Mouse (Mus musculus) splenic B cell, adult 2 months (primary cell): ENCODE measurements around the gene Pbx2.

Experiments used
- DNase-seq: peaks from one replicate; pipeline ENCODE4 v3.0.0-alpha.2; 2011; ENCODE audit warnings: low read depth, low spot score
- H3K27me3 ChIP-seq: 2 replicates; pipeline ENCODE4 v1.6.1; 2012; ENCODE audit warnings: mild to moderate bottlenecking, low read length, moderate library complexity, mixed read lengths; ENCODE audit not compliant: control insufficient read depth, poor library complexity, insufficient read depth, severe bottlenecking
- H3K36me3 ChIP-seq: 2 replicates; pipeline ENCODE4 v1.6.1; 2012; ENCODE audit warnings: mild to moderate bottlenecking, low read length, moderate library complexity, mixed read lengths; ENCODE audit not compliant: control insufficient read depth, poor library complexity, insufficient read depth, severe bottlenecking

The Pbx2 gene

DNA sequence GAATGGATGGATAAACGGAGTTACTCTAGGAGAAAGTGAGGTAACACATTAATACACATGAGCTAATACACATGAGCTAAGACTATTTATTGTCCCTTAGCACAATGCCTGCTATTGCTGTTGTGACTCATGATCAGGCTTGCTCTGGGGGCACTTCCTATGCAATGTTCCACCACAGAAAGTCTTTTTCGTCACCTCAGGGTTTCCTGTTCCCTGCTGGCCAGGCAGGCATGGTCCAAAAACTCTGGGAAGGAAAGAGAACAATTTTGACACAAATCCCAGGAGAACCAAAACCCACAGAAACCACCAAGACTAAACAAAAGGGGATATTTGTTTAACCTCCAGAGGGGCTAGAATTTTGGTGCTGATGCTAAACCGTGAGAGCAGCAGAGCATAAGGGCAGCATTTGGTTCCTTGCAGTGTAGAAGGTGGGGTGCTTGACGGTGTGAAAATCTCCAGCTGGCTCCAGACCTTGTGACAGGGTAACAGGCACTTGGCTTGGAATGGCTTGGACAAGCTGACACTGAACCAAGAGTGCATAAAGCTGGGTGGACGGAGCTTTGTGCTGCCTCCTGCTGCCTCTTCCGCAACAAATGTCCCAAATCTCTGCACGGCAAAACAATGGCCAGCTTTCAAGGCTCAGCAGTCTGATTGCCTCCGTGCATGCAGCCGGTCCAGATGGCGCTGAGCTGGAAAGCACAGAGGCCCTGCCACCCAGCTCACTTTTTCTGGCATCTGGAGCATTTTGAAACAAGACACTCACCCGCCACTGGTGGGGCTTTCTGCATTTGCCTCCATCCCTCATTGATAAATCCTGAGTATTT lies 49.9 kb downstream of the Pbx2 start:
- no peak for DNase-seq
- Histone ChIP-seq H3K27me3 (no peaks in the 10 kb centered on the region), H3K36me3 (no peaks in the 10 kb centered on the region)

DNA sequence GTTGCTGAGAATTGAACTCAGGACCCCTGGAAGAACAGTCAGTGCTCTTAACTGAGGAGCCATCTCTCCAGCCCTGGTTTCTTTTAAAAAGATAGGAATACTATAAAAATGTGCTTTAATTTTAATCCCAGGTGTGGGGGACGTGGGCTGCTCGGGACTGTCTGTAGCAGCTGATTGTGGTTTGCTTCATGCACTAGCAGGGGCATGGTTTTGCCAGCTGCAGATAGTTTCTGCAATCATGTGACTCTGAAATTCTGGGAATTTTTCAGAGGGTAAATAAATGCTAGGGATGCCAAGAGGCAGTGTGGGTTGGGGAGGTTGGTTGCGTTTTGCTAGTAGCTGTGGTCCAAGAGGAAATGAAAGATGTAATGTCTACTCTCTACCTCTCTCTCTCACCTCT lies 50.9 kb downstream of the Pbx2 start:
- no peak for DNase-seq
- no peaks in the 10 kb centered on the region for H3K27me3 ChIP-seq
- no peaks in the 10 kb centered on the region for H3K36me3 ChIP-seq

DNA sequence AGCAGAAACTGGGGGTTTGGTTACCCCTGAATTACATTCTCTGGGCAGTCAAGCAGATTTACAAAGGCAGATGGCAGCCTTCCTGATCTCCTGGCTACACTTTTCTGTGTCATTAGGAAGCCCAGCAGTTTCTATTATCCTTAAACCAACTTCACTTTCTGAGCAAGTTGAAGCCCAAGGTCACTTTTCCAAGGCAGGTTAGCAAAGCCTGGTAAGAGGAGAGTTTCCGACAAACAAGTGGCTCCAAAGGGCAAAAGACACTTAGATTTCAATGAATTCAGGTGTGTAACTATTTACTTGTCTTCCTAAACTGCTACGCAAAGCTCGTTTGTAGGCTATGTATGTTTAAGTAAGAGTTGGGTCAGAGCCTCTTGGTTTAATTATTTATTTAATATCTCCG lies 52.3 kb downstream of the Pbx2 start:
- Histone ChIP-seq H3K36me3 (no peaks in the 10 kb centered on the region), H3K27me3 (no peaks in the 10 kb centered on the region)
- no peak for DNase-seq

DNA sequence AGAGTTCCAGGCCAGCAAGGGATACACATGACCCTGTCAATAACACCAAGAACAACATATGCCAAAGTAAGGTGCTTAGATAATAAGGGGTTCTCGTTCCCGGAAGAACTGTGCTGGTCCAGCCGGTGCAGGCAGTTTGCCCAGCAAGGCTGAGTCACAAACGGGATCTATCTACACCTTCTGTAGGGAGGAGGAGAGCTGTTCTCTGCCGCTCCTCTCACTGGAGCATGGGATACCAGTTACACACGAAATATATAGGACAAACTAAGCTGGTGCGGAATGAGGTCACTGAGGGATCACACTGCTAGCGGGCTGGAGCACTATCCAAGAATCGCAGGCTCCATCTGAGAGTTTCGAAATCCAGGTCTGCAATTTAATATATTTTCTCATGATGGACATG lies 52.9 kb downstream of the Pbx2 start:
- no peaks in the 10 kb centered on the region for H3K36me3 ChIP-seq
- DNase-seq = no peak
- H3K27me3 ChIP-seq = no peaks in the 10 kb centered on the region

DNA sequence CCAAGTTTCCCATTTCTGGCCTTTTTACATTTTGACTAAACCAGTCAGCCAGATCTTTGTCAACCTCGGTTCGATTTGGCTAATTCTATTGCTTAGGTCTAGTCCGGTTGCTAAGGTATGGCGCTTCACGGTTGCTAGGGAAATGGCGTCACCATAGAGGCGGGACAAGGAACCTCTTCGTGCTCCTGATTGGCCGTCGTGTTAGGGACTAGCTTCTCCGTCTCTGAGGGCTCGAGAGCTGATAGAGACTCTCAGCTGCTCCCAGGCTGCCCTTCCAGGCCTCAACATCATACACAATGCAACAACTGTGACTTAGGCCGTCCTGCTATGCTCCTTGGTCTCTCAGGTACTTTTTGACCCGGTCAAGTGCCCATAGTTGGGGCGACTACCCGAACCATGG lies 53.5 kb downstream of the Pbx2 start, which contains the start of gene Fkbpl:
TSS of gene Fkbpl (plus strand) at position 157 of the 400 bp plus-strand sequence.
- DNase-seq = peak; percentile 97
- Histone ChIP-seq H3K36me3 (no peaks in the 10 kb centered on the region), H3K27me3 (no peaks in the 10 kb centered on the region)

DNA sequence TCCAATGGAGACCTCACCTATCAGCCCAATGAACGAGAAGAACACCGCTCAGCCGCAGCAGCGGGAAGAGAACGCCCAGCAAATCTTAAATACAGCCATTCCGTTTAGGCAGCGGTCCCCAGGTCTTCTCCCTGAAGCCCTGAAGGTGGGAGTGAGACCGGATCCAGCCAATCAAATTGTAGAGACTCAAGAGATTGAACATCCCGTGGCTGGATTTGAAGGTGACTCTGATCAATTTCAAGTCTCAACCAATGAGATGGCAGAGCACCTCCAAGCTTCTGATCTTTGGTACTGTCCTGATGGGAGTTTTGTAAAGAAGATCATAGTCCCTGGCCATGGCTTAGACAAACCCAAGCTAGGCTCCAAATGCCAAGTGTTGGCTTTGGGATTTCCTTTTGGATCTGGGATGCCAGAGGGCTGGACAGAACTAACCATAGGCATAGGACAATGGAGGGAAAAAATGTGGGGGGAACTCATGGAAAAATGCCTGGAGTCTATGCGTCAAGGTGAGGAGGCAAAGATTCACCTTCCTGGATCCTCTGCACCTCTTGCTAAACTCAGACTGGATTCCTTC lies 54.3 kb downstream of the Pbx2 start:
- no peak for DNase-seq
- H3K27me3 ChIP-seq = no peaks in the 10 kb centered on the region
- H3K36me3 ChIP-seq = no peaks in the 10 kb centered on the region

DNA sequence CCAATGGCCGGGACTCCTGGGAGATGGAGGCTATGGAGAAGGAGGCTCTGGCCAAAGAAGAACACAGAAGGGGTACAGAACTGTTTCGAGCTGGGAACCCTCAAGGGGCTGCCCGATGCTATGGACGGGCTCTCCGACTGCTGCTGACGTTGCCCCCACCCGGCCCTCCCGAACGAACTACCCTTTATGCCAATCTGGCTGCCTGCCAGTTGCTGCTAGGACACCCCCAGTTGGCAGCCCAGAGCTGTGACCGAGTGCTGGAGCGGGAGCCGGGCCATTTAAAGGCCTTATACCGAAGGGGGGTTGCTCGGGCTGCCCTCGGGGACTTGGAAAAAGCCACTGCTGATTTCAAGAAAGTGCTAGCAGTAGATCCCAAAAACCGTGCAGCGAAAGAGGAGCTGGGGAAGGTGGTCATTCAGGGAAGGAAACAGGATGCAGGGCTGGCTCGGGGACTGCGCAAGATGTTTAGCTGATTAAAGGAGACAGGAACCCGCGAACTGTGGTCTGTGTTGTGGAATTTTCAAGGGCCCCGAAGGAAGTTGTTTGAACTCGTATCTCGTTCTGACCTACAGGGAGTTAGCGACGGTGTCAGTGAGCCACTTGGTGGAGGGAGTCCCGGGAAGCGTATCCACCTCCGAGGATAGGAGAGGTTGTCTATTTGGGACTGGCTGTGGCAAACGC lies 54.9 kb downstream of the Pbx2 start:
- Histone ChIP-seq H3K27me3 (no peaks in the 10 kb centered on the region), H3K36me3 (peaks cover 3% of the 10 kb centered on the region; the same call in 1 of the 2 replicates)
- DNase-seq = no peak
